Mouse (Mus musculus) lung, postnatal 0 days (tissue): ENCODE results near the gene Chchd1.

ENCODE experiments used
- CTCF ChIP-seq: IDR thresholded peaks from 2 replicates; pipeline ENCODE4 v1.5.1; 2016; ENCODE audit warnings: antibody characterized with exemption, mild to moderate bottlenecking
- EP300 ChIP-seq: IDR thresholded peaks from 2 replicates; pipeline ENCODE4 v1.6.1; 2016; ENCODE audit warnings: antibody characterized with exemption, mild to moderate bottlenecking, control low read depth

GRCm38 (mm10) chr14:20682498-20682897, 20.3 kb upstream of the Chchd1 start:
- TF ChIP-seq EP300 (no peak), CTCF (no peak)
